Mouse (Mus musculus) limb, embryonic 11.5 days (tissue): ENCODE data around the gene Gm7168. TPM values are rescaled to one million over a fixed set of nuclear protein-coding genes. Genes with fewer than 3 reads are reported as not detected.
"Not testable (repeated sequence)": the region's sequence is repeated elsewhere in the genome, so short reads cannot be mapped to it uniquely, and the experiment has no call there.

ENCODE experiments used
- ATAC-seq: fragments of 200-750 bp; cut with Nextera tagmentation; 2 replicates; pipeline ENCODE4 v1.8.0; 2017; ENCODE audit warnings: low read depth; ENCODE audit not compliant: insufficient number of reproducible peaks, low FRiP score, low TSS enrichment
- DNase-seq: peaks from one replicate; pipeline ENCODE4 v3.0.0-alpha.2; 2015; ENCODE audit warnings: low spot score
- H3K27ac ChIP-seq: fragments of 300-500 bp; sonication (generic); replicated peaks from 2 replicates; pipeline ENCODE4 v1.5.1; 2014; ENCODE audit warnings: low read depth, mild to moderate bottlenecking, low read length
- H3K27me3 ChIP-seq: fragments of 300-500 bp; sonication (generic); 2 replicates; pipeline ENCODE4 v1.6.1; 2014; ENCODE audit warnings: mild to moderate bottlenecking, low read length, mixed read lengths; ENCODE audit not compliant: control insufficient read depth, insufficient read depth
- H3K36me3 ChIP-seq: fragments of 300-500 bp; sonication (generic); 2 replicates; pipeline ENCODE4 v1.6.1; 2014; ENCODE audit warnings: mild to moderate bottlenecking, low read length, moderate library complexity, mixed read lengths; ENCODE audit not compliant: control insufficient read depth, insufficient read depth
- H3K4me1 ChIP-seq: fragments of 300-500 bp; sonication (generic); 2 replicates; pipeline ENCODE4 v1.6.1; 2014; ENCODE audit warnings: low read length, mixed read lengths; ENCODE audit not compliant: control insufficient read depth, insufficient read depth
- H3K4me2 ChIP-seq: fragments of 300-500 bp; sonication (generic); 2 replicates; pipeline ENCODE4 v1.6.1; 2014; ENCODE audit warnings: low read depth, mild to moderate bottlenecking, moderate library complexity; ENCODE audit not compliant: severe bottlenecking
- H3K4me3 ChIP-seq: fragments of 300-500 bp; sonication (generic); 2 replicates; pipeline ENCODE4 v1.5.1; 2014; ENCODE audit warnings: low read depth, low read length
- H3K9ac ChIP-seq: fragments of 300-500 bp; sonication (generic); 2 replicates; pipeline ENCODE4 v1.6.1; 2014; ENCODE audit warnings: mild to moderate bottlenecking, low read length
- H3K9me3 ChIP-seq: fragments of 300-500 bp; sonication (generic); 2 replicates; pipeline ENCODE4 v1.6.1; 2016; ENCODE audit warnings: low read length; ENCODE audit not compliant: control insufficient read depth
- WGBS: fragments of 180-500 bp; shearing (Covaris S2); extraction: QIAGEN DNeasy Blood & Tissue Kit; methylation state at CpG from one replicate; pipeline ENCODE4 v1.1.7; 2014; 5-methylcytosine and 5-hydroxymethylcytosine counted together
- polyA plus RNA-seq: library from polyadenylated mRNA; unstranded; fragments of >200 nt; fragmentation: Nextera tagmentation; extraction: Ambion mirVana; gene quantifications from 2 replicates; pipeline ENCODE4 v1.2.1, GENCODE M21; 2014

Gene Gm7168
- polyA plus RNA-seq, 1 experiment from 2014 or later: not detected

GRCm38 (mm10) chr17:13923418-13923817 lies 24.8 kb upstream of the Gm7168 start:
- no peak for ATAC-seq
- Histone ChIP-seq H3K9me3 (no peaks in the 10 kb centered on the region), H3K27me3 (no peaks in the 10 kb centered on the region), H3K27ac (no peak overlapping the region), H3K36me3 (no peaks in the 10 kb centered on the region), H3K4me3 (no peak overlapping the region), H3K9ac (no peak overlapping the region), H3K4me2 (no peak overlapping the region), H3K4me1 (0 out of 2 replicates have a peak, but pooled peaks cover 2% of the 10 kb centered on the region)
- no peak for DNase-seq
- 75% methylated on average over 2 of the region's 2 CpGs for whole genome bisulfite sequencing

GRCm38 (mm10) chr17:13924588-13924987 lies 23.6 kb upstream of the Gm7168 start:
- 91% methylated on average over 2 of the region's 2 CpGs for WGBS
- no peaks in the 10 kb centered on the region for H3K36me3 ChIP-seq
- no peak overlapping the region for H3K9ac ChIP-seq
- no peaks in the 10 kb centered on the region for H3K9me3 ChIP-seq
- H3K4me1 ChIP-seq: 0 out of 2 replicates have a peak, but pooled peaks cover 2% of the 10 kb centered on the region
- ATAC-seq (no peak), DNase-seq (no peak)
- no peak overlapping the region for H3K4me2 ChIP-seq
- no peaks in the 10 kb centered on the region for H3K27me3 ChIP-seq
- no peak overlapping the region for H3K27ac ChIP-seq
- H3K4me3 ChIP-seq: no peak overlapping the region

- Histone ChIP-seq H3K27me3 (no peaks in the 10 kb centered on the region), H3K27ac (no peak overlapping the region), H3K36me3 (no peaks in the 10 kb centered on the region), H3K4me1 (no peaks in the 10 kb centered on the region), H3K4me3 (no peak overlapping the region), H3K9me3 (no peaks in the 10 kb centered on the region), H3K4me2 (no peak overlapping the region), H3K9ac (no peak overlapping the region)
- DNase-seq (no peak), ATAC-seq (no peak)
- 68% methylated on average over 3 of the region's 3 CpGs for WGBS
Measured at GRCm38 (mm10) chr17:13925931-13926330, 22.2 kb upstream of the Gm7168 start.

GRCm38 (mm10) chr17:13930421-13930820 lies 17.8 kb upstream of the Gm7168 start:
- Histone ChIP-seq H3K27ac (no peak overlapping the region), H3K4me2 (no peak overlapping the region), H3K9me3 (no peaks in the 10 kb centered on the region), H3K4me1 (no peaks in the 10 kb centered on the region), H3K9ac (no peak overlapping the region), H3K27me3 (no peaks in the 10 kb centered on the region), H3K4me3 (no peak overlapping the region), H3K36me3 (no peaks in the 10 kb centered on the region)
- ATAC-seq: no peak
- DNase-seq: no peak
- WGBS: 81% methylated on average over 9 of the region's 9 CpGs

GRCm38 (mm10) chr17:13935364-13935763 lies 12.8 kb upstream of the Gm7168 start:
- H3K9ac ChIP-seq, H3K4me1 ChIP-seq, H3K4me2 ChIP-seq, H3K36me3 ChIP-seq, H3K4me3 ChIP-seq, H3K9me3 ChIP-seq, ATAC-seq, H3K27ac ChIP-seq, DNase-seq, H3K27me3 ChIP-seq: not testable (repeated sequence)
- 96% methylated on average over 2 of the region's 2 CpGs for WGBS

GRCm38 (mm10) chr17:13937787-13938186 lies 10.4 kb upstream of the Gm7168 start:
- Histone ChIP-seq H3K27ac (no peak overlapping the region), H3K4me2 (no peak overlapping the region), H3K4me1 (no peaks in the 10 kb centered on the region), H3K27me3 (no peaks in the 10 kb centered on the region), H3K9ac (no peak overlapping the region), H3K9me3 (no peaks in the 10 kb centered on the region), H3K4me3 (no peak overlapping the region), H3K36me3 (no peaks in the 10 kb centered on the region)
- 94% methylated on average over 4 of the region's 4 CpGs for WGBS
- DNase-seq (no peak), ATAC-seq (no peak)

GRCm38 (mm10) chr17:13938652-13939051 lies 9.5 kb upstream of the Gm7168 start:
- Histone ChIP-seq H3K4me1 (no peaks in the 10 kb centered on the region), H3K4me3 (no peak overlapping the region), H3K27ac (no peak overlapping the region), H3K9ac (no peak overlapping the region), H3K36me3 (no peaks in the 10 kb centered on the region), H3K27me3 (no peaks in the 10 kb centered on the region), H3K9me3 (no peaks in the 10 kb centered on the region), H3K4me2 (no peak overlapping the region)
- WGBS: 83% methylated on average over 3 of the region's 3 CpGs
- ATAC-seq: no peak
- DNase-seq: no peak

- H3K4me1 ChIP-seq, H3K4me2 ChIP-seq, DNase-seq, H3K9ac ChIP-seq, H3K4me3 ChIP-seq, H3K27ac ChIP-seq, H3K9me3 ChIP-seq, H3K36me3 ChIP-seq, H3K27me3 ChIP-seq, ATAC-seq: not testable (repeated sequence)
- 83% methylated on average over 2 of the region's 2 CpGs for WGBS
Measured at GRCm38 (mm10) chr17:13939231-13939630, 8.9 kb upstream of the Gm7168 start.

- no peak for ATAC-seq
- Histone ChIP-seq H3K4me3 (no peak overlapping the region), H3K4me2 (no peak overlapping the region), H3K27ac (no peak overlapping the region), H3K9me3 (no peaks in the 10 kb centered on the region), H3K36me3 (no peaks in the 10 kb centered on the region), H3K4me1 (no peaks in the 10 kb centered on the region), H3K27me3 (no peaks in the 10 kb centered on the region), H3K9ac (no peak overlapping the region)
- no peak for DNase-seq
- WGBS: 88% methylated on average over 1 of the region's 1 CpGs
Measured at GRCm38 (mm10) chr17:13940487-13940886, 7.7 kb upstream of the Gm7168 start.
